8 mouse cellular contexts compared by ENCODE assay signal in the genomic region with DNA sequence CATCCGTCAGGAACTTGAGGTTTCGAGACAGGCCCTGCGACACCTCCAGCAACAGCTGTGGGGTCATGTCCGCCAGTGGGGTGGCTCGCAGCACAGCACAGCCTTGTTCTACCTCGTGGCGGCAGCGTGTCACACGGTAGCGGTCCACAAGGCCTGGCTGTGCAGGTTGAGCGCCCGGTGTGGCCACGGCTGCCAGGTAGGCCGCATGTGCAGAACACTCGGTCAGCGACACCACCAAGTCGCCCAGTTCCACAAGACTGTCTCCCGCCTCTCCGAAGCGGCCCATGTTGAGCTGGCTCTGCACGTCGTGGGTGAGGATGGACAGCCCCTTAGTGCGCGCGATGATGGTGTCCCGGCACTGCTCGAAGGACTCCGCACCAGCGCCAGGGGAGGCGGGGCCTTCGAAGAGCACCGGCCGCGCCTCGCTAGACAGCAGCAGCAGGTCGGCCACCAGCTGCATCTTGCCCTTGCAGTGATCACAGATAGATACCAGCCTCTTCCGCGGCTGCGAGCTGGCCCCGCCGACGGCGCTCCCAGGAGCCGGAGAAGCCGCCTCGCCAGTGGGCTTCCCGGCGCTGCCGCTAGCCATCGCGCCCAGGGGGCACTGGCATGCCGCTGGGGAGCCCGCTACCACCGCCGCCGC. TPM values are rescaled to one million over a fixed set of nuclear protein-coding genes. Genes with fewer than 3 reads are reported as not detected.
DNase-seq lines count a peak whose midpoint lies in the region; ATAC-seq and TF ChIP-seq lines count a peak whose summit lies in the region.

No protein-coding gene starts in this region.

- H3K4me1 ChIP-seq in liver, adult 2 months (ENCODE audit: control insufficient read depth, insufficient read depth, low read length), result peaks cover 16% of the 10 kb centered on the region
- H3K4me1 ChIP-seq in midbrain, embryonic 16.5 days (ENCODE audit: control insufficient read depth, insufficient read depth, low read length), result peaks cover 52% of the 10 kb centered on the region

- 14% methylated on average over 56 of the region's 56 CpGs for whole genome bisulfite sequencing in liver, adult 2 months
- WGBS in midbrain, embryonic 16.5 days, result 26% methylated on average over 45 of the region's 56 CpGs

- peaks cover 11% of the 10 kb centered on the region for H3K79me2 ChIP-seq in liver, adult 2 months (ENCODE audit: control insufficient read depth, insufficient read depth, low read length)

- peak; percentile 84 for DNase-seq in A20 (ENCODE audit: low read depth, low spot score)
- peak; percentile 48 for DNase-seq in adipocyte (ENCODE audit: low spot score)
- peak; percentile 64 for DNase-seq in embryo, embryonic 10.5 days (ENCODE audit: low spot score)
- DNase-seq in gastrocnemius, postnatal 4 days (ENCODE audit: low spot score in 2 of 2), result peak; percentile 42 to 62
- peak; percentile 62 for DNase-seq in kidney, adult 11 months
- peak; percentile 46 for DNase-seq in liver, adult 2 months (ENCODE audit: extremely low read depth, low read depth, low spot score)
- peak; percentile 81 for DNase-seq in testis, postnatal 10 days (ENCODE audit: low spot score)

- peak overlapping the region; percentile 66 for H3K4me3 ChIP-seq in liver, adult 2 months (ENCODE audit: insufficient read depth, low read depth, low read length)
- peak overlapping the region; percentile 86 for H3K4me3 ChIP-seq in midbrain, embryonic 16.5 days (ENCODE audit: low read depth, low read length)

- no peaks in the 10 kb centered on the region; the same call in 1 of the 2 replicates for H3K36me3 ChIP-seq in liver, adult 2 months (ENCODE audit: control insufficient read depth, insufficient read depth, low read length)
- no peaks in the 10 kb centered on the region for H3K36me3 ChIP-seq in midbrain, embryonic 16.5 days (ENCODE audit: control insufficient read depth, insufficient read depth, low read length)

- H3K9me3 ChIP-seq in midbrain, embryonic 16.5 days (replicated peaks; ENCODE audit: control insufficient read depth, low read length, poor library complexity, severe bottlenecking), result no peaks in the 10 kb centered on the region

- TF ChIP-seq POLR2A in liver, adult 2 months (IDR thresholded peaks at IDR 0.05; ENCODE audit: extremely low read depth, insufficient read depth, low read length), result no peak

- H3K27ac ChIP-seq in liver, adult 2 months (replicated peaks; ENCODE audit: insufficient read depth, low read depth, low read length), result peak overlapping the region; percentile 91
- peak overlapping the region; percentile 94 for H3K27ac ChIP-seq in midbrain, embryonic 16.5 days (ENCODE audit: low read length)

- no peaks in the 10 kb centered on the region for H3K27me3 ChIP-seq in liver, adult 2 months (ENCODE audit: control insufficient read depth, insufficient read depth, low read length)
- no peaks in the 10 kb centered on the region for H3K27me3 ChIP-seq in midbrain, embryonic 16.5 days (ENCODE audit: control insufficient read depth, insufficient read depth, low read depth, low read length)

- TF ChIP-seq CTCF in liver, adult 2 months (IDR thresholded peaks at IDR 0.05; ENCODE audit: low read depth, low read length), result no peak

- H3K9ac ChIP-seq in liver, adult 2 months (ENCODE audit: low read depth, low read length), result peak overlapping the region; percentile 85
- H3K9ac ChIP-seq in midbrain, embryonic 16.5 days (ENCODE audit: low read depth, low read length), result peak overlapping the region; percentile 95

- peak overlapping the region; percentile 86 for H3K4me2 ChIP-seq in midbrain, embryonic 16.5 days (ENCODE audit: low read length)

- ATAC-seq in midbrain, embryonic 16.5 days, result peak; percentile 32

RNA-seq across cellular contexts. Expression of a gene that starts 1.4 kb away (rescaled TPM):
- 10 to 100 TPM; 16.3 to 17.4 TPM for total RNA-seq in gastrocnemius, postnatal 4 days (2021)
- total RNA-seq in liver, adult 2 months (2014; rRNA removed), result 1.8 and 2.6 TPM in 2 replicates
- polyA plus RNA-seq in liver, adult 2 months (2012; rRNA removed), result 2.9 and 4.6 TPM in 2 replicates
- 7.1 and 7.6 TPM in 2 replicates for polyA plus RNA-seq in midbrain, embryonic 16.5 days (2015; fragmentation: Nextera tagmentation; extraction: Ambion mirVana)

RNA-seq across cellular contexts. Expression of a gene that starts 1.5 kb away (rescaled TPM):
- total RNA-seq in gastrocnemius, postnatal 4 days (2021), result 10 to 100 TPM; 58.3 to 60.0 TPM
- 10.8 and 13.6 TPM in 2 replicates for total RNA-seq in liver, adult 2 months (2014; rRNA removed)
- polyA plus RNA-seq in liver, adult 2 months (2012; rRNA removed), result 6.7 and 8.2 TPM in 2 replicates
- polyA plus RNA-seq in midbrain, embryonic 16.5 days (2015; fragmentation: Nextera tagmentation; extraction: Ambion mirVana), result 61.7 and 65.9 TPM in 2 replicates

Comparison
In these comparisons a context has a peak if more than half of its experiments do, and no peak if none do; other contexts are left out.
1. Peak in every context shown above with its lines: DNase-seq, ATAC-seq, H3K4me3 ChIP-seq and H3K27ac ChIP-seq.